Comparison of ENCODE assay signal across 9 mouse cellular contexts in genomic region chr2:51139912-51140446, GRCm38 (mm10). TPM values are rescaled to one million over a fixed set of nuclear protein-coding genes. Genes with fewer than 3 reads are reported as not detected.
DNase-seq lines count a peak whose midpoint lies in the region; ATAC-seq lines count a peak whose summit lies in the region.
"Had no signal": no experiment of that assay in that cellular context is flagged by ENCODE, and none has a peak within 500 bp of the region (broad histone marks: within the 10 kb centered on the region; RNA-seq: fewer than 3 reads in every experiment).

No protein-coding gene starts in this region.

- H3K27me3 ChIP-seq in heart, embryonic 10.5 days (ENCODE audit: insufficient read depth, poor library complexity, severe bottlenecking) = no peaks in the 10 kb centered on the region
- H3K27me3 ChIP-seq in hindbrain, embryonic 13.5 days = no peaks in the 10 kb centered on the region
- H3K27me3 ChIP-seq in midbrain, embryonic 11.5 days (ENCODE audit: control insufficient read depth, insufficient read depth, low read length) = no peaks in the 10 kb centered on the region

- DNase-seq in heart, embryonic 10.5 days (ENCODE audit: low spot score) = no peak
- DNase-seq in heart, adult 9 months (ENCODE audit: low spot score in 2 of 2) = no peak
- peak; percentile 47 for DNase-seq in embryo, embryonic 9.5 days (ENCODE audit: extremely low spot score)
- DNase-seq in midbrain, embryonic 11.5 days (ENCODE audit: low spot score, missing footprints) = peak; percentile 94
- DNase-seq in layer of hippocampus, adult 9-11 months = no peak
- no peak for DNase-seq in cerebellum, adult 11-12 months
- no peak for DNase-seq in layer of hippocampus, adult 18-20 months (ENCODE audit: low spot score in 2 of 2)
- DNase-seq: adrenal gland, adult 8-10 months had no signal

- peaks cover 24% of the 10 kb centered on the region for H3K36me3 ChIP-seq in heart, embryonic 10.5 days
- H3K36me3 ChIP-seq in hindbrain, embryonic 13.5 days = peaks cover 30% of the 10 kb centered on the region
- H3K36me3 ChIP-seq in midbrain, embryonic 11.5 days (ENCODE audit: control insufficient read depth, insufficient read depth, low read length) = peaks cover 16% of the 10 kb centered on the region

- peak overlapping the region; percentile 88 for H3K27ac ChIP-seq in heart, embryonic 10.5 days
- peak overlapping the region; percentile 86 for H3K27ac ChIP-seq in hindbrain, embryonic 13.5 days
- peak overlapping the region; percentile 89 for H3K27ac ChIP-seq in midbrain, embryonic 11.5 days (ENCODE audit: low read depth, low read length)

- H3K4me1 ChIP-seq in heart, embryonic 10.5 days = peaks cover 68% of the 10 kb centered on the region
- peaks cover 77% of the 10 kb centered on the region for H3K4me1 ChIP-seq in hindbrain, embryonic 13.5 days (replicated peaks)
- H3K4me1 ChIP-seq in midbrain, embryonic 11.5 days (ENCODE audit: control insufficient read depth, insufficient read depth, low read length) = peaks cover 58% of the 10 kb centered on the region

- H3K9ac ChIP-seq in hindbrain, embryonic 13.5 days = 0 out of 2 replicates have a peak overlapping the region, but pooled peaks have one; percentile 39
- peak overlapping the region; percentile 60 for H3K9ac ChIP-seq in midbrain, embryonic 11.5 days (ENCODE audit: low read length)

- H3K4me3 ChIP-seq in heart, embryonic 10.5 days = peak overlapping the region; percentile 41
- peak overlapping the region; percentile 96 for H3K4me3 ChIP-seq in hindbrain, embryonic 13.5 days
- H3K4me3 ChIP-seq in midbrain, embryonic 11.5 days (ENCODE audit: low read depth, low read length) = peak overlapping the region; percentile 30

- ATAC-seq in hindbrain, embryonic 13.5 days (ENCODE audit: low FRiP score) = no peak; the same call in 1 of the 2 replicates
- peak; percentile 51 for ATAC-seq in midbrain, embryonic 11.5 days (ENCODE audit: low FRiP score)

- peak overlapping the region; percentile 65 for H3K4me2 ChIP-seq in hindbrain, embryonic 13.5 days
- H3K4me2 ChIP-seq in midbrain, embryonic 11.5 days = peak overlapping the region; percentile 55

- H3K9me3 ChIP-seq in heart, embryonic 10.5 days = no peaks in the 10 kb centered on the region
- no peaks in the 10 kb centered on the region for H3K9me3 ChIP-seq in hindbrain, embryonic 13.5 days
- no peaks in the 10 kb centered on the region for H3K9me3 ChIP-seq in midbrain, embryonic 11.5 days (ENCODE audit: control insufficient read depth, low read length)

- 6% methylated on average over 6 of the region's 6 CpGs for WGBS in heart, embryonic 10.5 days
- WGBS in hindbrain, embryonic 13.5 days = 4% methylated on average over 6 of the region's 6 CpGs
- 2% methylated on average over 6 of the region's 6 CpGs for WGBS in midbrain, embryonic 11.5 days

RNA-seq across cellular contexts. Expression of gene Rnd3, which starts 8.9 kb away (rescaled TPM):
- 35.7 and 56.8 TPM in 2 replicates for polyA plus RNA-seq in heart, embryonic 10.5 days (2016; fragmentation: Nextera tagmentation; extraction: Ambion mirVana)
- 244 and 250 TPM in 2 replicates for polyA plus RNA-seq in hindbrain, embryonic 13.5 days (2015; fragmentation: Nextera tagmentation; extraction: Ambion mirVana)
- polyA plus RNA-seq in midbrain, embryonic 11.5 days (2014; fragmentation: Nextera tagmentation; extraction: Ambion mirVana) = 338 and 393 TPM in 2 replicates
- total RNA-seq in layer of hippocampus, adult 18-20 months (2021) = 10 to 100 TPM; 11.7 to 12.0 TPM

Comparison
In these comparisons a context has a peak if more than half of its experiments do, and no peak if none do; other contexts are left out.
1. DNase-seq: peak in embryo, embryonic 9.5 days (single experiment) and midbrain, embryonic 11.5 days (single experiment); none in heart, embryonic 10.5 days (single experiment), heart, adult 9 months (0 of 2), layer of hippocampus, adult 9-11 months (single experiment), cerebellum, adult 11-12 months (single experiment) and layer of hippocampus, adult 18-20 months (0 of 2).
2. H3K4me3 ChIP-seq: peak in every context shown above with its lines; median percentile 96 in hindbrain, embryonic 13.5 days; 41 in heart, embryonic 10.5 days; 30 in midbrain, embryonic 11.5 days.
3. Peak in every context shown above with its lines, with median percentiles within 50 percentile points of each other: H3K27ac ChIP-seq.